Comparison of ENCODE assay signal across 9 mouse cellular contexts in the genomic region with DNA sequence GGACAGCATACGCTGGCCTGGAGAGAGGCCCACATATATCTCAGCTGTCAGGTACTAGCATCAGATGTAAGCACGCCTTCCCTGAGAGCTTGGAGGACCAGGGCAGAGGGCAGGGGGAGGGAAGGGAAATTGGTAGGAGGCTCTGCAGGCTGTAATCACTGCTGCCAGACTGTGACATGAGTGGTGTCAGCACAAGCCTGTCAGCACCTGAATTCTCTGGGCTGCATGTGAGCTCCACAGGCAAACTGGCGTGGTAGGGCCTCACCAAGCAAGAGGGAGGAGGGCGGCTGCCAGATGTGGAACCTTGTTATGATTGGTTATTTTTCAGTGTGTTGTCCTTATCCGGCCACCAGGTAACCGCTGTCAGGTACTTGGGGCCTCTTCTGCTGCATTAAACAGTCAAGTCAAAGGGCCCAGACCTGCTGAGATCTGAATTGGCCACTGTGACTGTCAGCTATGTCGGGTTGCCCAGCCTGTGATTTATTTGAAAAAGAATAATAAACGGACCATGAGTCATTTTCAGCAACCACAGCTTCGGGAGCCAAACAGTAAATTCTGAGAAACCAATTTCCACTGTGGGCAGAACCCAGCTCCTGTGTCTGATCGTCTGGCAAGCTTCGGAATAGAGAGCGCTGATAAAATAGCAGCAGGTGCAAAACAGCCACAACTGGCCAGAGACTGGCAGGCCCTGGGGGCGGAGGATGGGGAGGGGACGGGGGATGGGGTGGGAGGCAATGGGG. TPM values are rescaled to one million over a fixed set of nuclear protein-coding genes. Genes with fewer than 3 reads are reported as not detected.
A peak's percentile ranks its signal among the peaks of the same experiment; 100 is the strongest.
DNase-seq lines count a peak whose midpoint lies in the region; ATAC-seq lines count a peak whose summit lies in the region.
"Had no signal": no experiment of that assay in that cellular context is flagged by ENCODE, and none has a peak within 500 bp of the region (broad histone marks: within the 10 kb centered on the region; RNA-seq: fewer than 3 reads in every experiment).

No protein-coding gene starts in this region.

- H3K4me1 ChIP-seq in kidney, embryonic 14.5 days (ENCODE audit: control insufficient read depth, insufficient read depth, low read length): no peaks in the 10 kb centered on the region
- peaks cover 14 to 22% of the 10 kb centered on the region in 2 experiments for H3K4me1 ChIP-seq in heart, embryonic 14.5 days (ENCODE audit: control insufficient read depth in 2 of 2, insufficient read depth in 2 of 2, low read length in 2 of 2)

- H3K4me3 ChIP-seq in kidney, embryonic 14.5 days (ENCODE audit: low read length): no peak overlapping the region
- no peak overlapping the region for H3K4me3 ChIP-seq in heart, embryonic 14.5 days (ENCODE audit: control insufficient read depth in 1 of 2, insufficient read depth in 1 of 2, low read depth in 1 of 2, low read length in 2 of 2)

- WGBS in kidney, embryonic 14.5 days: 49% methylated on average over 14 of the region's 14 CpGs
- 33% methylated on average over 14 of the region's 14 CpGs for WGBS in heart, embryonic 14.5 days

- no peaks in the 10 kb centered on the region for H3K27me3 ChIP-seq in kidney, embryonic 14.5 days (ENCODE audit: control insufficient read depth, insufficient read depth, low read length)
- no peaks in the 10 kb centered on the region for H3K27me3 ChIP-seq in heart, embryonic 14.5 days (ENCODE audit: control insufficient read depth, insufficient read depth, low read length)

- H3K9ac ChIP-seq in kidney, embryonic 14.5 days (ENCODE audit: low read depth, low read length): no peak overlapping the region
- no peak overlapping the region; the same call in 1 of the 2 replicates for H3K9ac ChIP-seq in heart, embryonic 14.5 days (ENCODE audit: low read length)

- no peak overlapping the region for H3K4me2 ChIP-seq in kidney, embryonic 14.5 days (replicated peaks; ENCODE audit: low read depth, low read length)
- peak overlapping the region; percentile 45 for H3K4me2 ChIP-seq in heart, embryonic 14.5 days (ENCODE audit: low read length)

- no peaks in the 10 kb centered on the region for H3K9me3 ChIP-seq in kidney, embryonic 14.5 days (ENCODE audit: control insufficient read depth, low read length)
- H3K9me3 ChIP-seq in heart, embryonic 14.5 days (ENCODE audit: control insufficient read depth, low read length): no peaks in the 10 kb centered on the region

- peak; percentile 87 for ATAC-seq in kidney, embryonic 14.5 days (ENCODE audit: low FRiP score, low TSS enrichment)
- peak; percentile 90 for ATAC-seq in heart, embryonic 14.5 days (ENCODE audit: insufficient number of reproducible peaks, insufficient read depth, low FRiP score, low read depth)

- no peaks in the 10 kb centered on the region for H3K36me3 ChIP-seq in kidney, embryonic 14.5 days (ENCODE audit: control insufficient read depth, insufficient read depth, low read length)
- no peaks in the 10 kb centered on the region for H3K36me3 ChIP-seq in heart, embryonic 14.5 days (ENCODE audit: control insufficient read depth, insufficient read depth, low read length)

- no peak overlapping the region for H3K27ac ChIP-seq in kidney, embryonic 14.5 days (ENCODE audit: low read depth, low read length)
- peak overlapping the region; percentile 53 to 80 for H3K27ac ChIP-seq in heart, embryonic 14.5 days (replicated peaks in 1 of 2; ENCODE audit: control insufficient read depth in 1 of 2, insufficient read depth in 1 of 2, low read depth in 2 of 2, low read length in 2 of 2)

- no peak for DNase-seq in kidney, postnatal 10 days
- DNase-seq in adrenal gland, postnatal 36 days: peak; percentile 24 to 42
- peak; percentile 61 for DNase-seq in mesoderm, embryonic 11.5 days (ENCODE audit: low read depth, low spot score)
- no peak for DNase-seq in cerebellum, adult 8-10 months
- DNase-seq in ovary, postnatal 10 days (ENCODE audit: low spot score): no peak
- no peak for DNase-seq in gastrocnemius, postnatal 25 days
- DNase-seq: lung, postnatal 10 days had no signal

RNA-seq across cellular contexts. Expression of a gene that starts 38.0 kb away (rescaled TPM):
- polyA plus RNA-seq in kidney, embryonic 14.5 days (2014; fragmentation: Nextera tagmentation; extraction: Ambion mirVana): not detected in 2 replicates
- total RNA-seq in adrenal gland, postnatal 36 days (2021): not detected
- not detected in 2 replicates for polyA plus RNA-seq in heart, embryonic 14.5 days (2014; fragmentation: Nextera tagmentation; extraction: Ambion mirVana)
- total RNA-seq in gastrocnemius, postnatal 25 days (2021): not detected

RNA-seq across cellular contexts. Expression of a gene that starts 51.9 kb away (rescaled TPM):
- 0.19 TPM in 1 of 2 replicates, not detected in the other for polyA plus RNA-seq in kidney, embryonic 14.5 days (2014; fragmentation: Nextera tagmentation; extraction: Ambion mirVana)
- not detected for total RNA-seq in adrenal gland, postnatal 36 days (2021)
- not detected in 2 replicates for polyA plus RNA-seq in heart, embryonic 14.5 days (2014; fragmentation: Nextera tagmentation; extraction: Ambion mirVana)
- total RNA-seq in gastrocnemius, postnatal 25 days (2021): not detected

Comparison
In these comparisons a context has a peak if more than half of its experiments do, and no peak if none do; other contexts are left out.
1. DNase-seq: peak in adrenal gland, postnatal 36 days (2 of 2) and mesoderm, embryonic 11.5 days (single experiment); none in kidney, postnatal 10 days (single experiment), cerebellum, adult 8-10 months (single experiment), ovary, postnatal 10 days (single experiment) and gastrocnemius, postnatal 25 days (single experiment).